Mouse (Mus musculus): ENCODE results near the gene P4ha2. TPM values are rescaled to one million over a fixed set of nuclear protein-coding genes. Genes with fewer than 3 reads are reported as not detected.

P4ha2 gene
- polyA plus RNA-seq, 1 experiment from 2014 or later, result 8.0 TPM

DNA sequence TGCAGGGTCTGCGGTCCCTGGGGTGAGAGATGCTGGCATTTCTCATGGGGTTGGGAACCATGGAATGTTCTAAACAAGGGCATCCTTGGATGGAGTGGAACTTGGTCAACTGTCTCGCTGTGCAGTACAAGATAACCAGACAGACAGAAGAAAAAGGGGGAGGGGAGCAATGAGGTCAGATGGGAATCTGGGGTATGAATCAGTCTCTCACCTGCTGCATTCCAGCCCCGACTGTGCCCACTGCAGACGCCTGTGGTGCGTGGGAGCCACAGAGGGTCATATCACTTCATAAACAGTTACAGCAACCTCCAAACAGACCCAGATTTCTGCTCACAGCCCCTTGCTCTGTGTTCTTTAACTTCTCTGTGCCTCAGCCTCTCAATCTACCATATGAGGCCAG lies 33.5 kb upstream of the P4ha2 start:
- H3K36me3 ChIP-seq (ENCODE audit: control insufficient read depth, insufficient read depth), result no peaks in the 10 kb centered on the region
- H3K9me3 ChIP-seq (replicated peaks; ENCODE audit: control insufficient read depth, low read length), result no peaks in the 10 kb centered on the region
- no peak overlapping the region for H3K9ac ChIP-seq (ENCODE audit: low read depth, low read length)
- H3K4me1 ChIP-seq (ENCODE audit: control insufficient read depth, low read depth, low read length), result peaks cover 2% of the 10 kb centered on the region; the same call in 1 of the 2 replicates
- no peak for ATAC-seq (ENCODE audit: low read depth)
- H3K27me3 ChIP-seq (ENCODE audit: control insufficient read depth, insufficient read depth, low read depth, low read length), result peaks cover 44% of the 10 kb centered on the region
- WGBS (ENCODE audit: insufficient replicate concordance), result 61% methylated on average over 5 of the region's 5 CpGs
- H3K27ac ChIP-seq (ENCODE audit: low read length), result no peak overlapping the region
- H3K4me3 ChIP-seq (ENCODE audit: low read depth, low read length), result no peak overlapping the region
- no peak overlapping the region for H3K4me2 ChIP-seq (ENCODE audit: low read depth, low read length)

DNA sequence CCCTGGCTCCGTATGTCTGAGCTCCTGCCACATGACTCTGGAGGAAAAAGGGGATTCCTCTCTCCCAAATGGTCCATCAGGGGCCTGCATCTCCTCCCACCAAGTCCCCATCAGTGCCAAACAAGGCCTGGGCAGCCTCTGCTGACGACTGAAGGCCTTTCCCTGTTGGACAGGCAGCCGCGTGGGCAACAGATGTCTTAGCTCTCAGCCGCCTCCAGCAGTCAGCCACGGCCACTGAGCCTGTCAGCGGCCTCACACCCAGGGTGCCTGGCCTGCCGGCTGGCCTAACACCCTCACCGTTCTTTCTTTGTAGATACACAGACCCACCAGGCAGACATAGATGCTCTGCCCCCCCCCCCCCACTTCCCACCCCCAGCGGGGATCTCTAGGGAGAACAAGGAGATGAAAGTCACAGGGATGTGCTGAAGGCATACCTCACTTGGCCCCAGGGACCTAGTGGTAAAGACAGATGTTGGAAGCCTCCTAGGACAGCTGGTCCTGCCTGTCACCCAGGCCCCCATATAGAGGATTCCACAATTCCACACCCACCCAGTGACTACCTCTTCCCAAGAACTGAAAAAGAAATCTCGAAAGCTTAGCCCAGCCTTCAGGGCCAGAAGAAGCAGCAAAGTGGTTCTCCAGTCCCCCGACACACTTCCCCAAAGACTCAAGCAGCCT lies 32.4 kb upstream of the P4ha2 start:
- no peaks in the 10 kb centered on the region for H3K36me3 ChIP-seq (ENCODE audit: control insufficient read depth, insufficient read depth)
- no peak overlapping the region for H3K9ac ChIP-seq (ENCODE audit: low read depth, low read length)
- peaks cover 2% of the 10 kb centered on the region; the same call in 1 of the 2 replicates for H3K4me1 ChIP-seq (ENCODE audit: control insufficient read depth, low read depth, low read length)
- peaks cover 44% of the 10 kb centered on the region for H3K27me3 ChIP-seq (ENCODE audit: control insufficient read depth, insufficient read depth, low read depth, low read length)
- H3K4me3 ChIP-seq (ENCODE audit: low read depth, low read length), result no peak overlapping the region
- no peak overlapping the region for H3K27ac ChIP-seq (ENCODE audit: low read length)
- no peak for ATAC-seq (ENCODE audit: low read depth)
- no peak overlapping the region for H3K4me2 ChIP-seq (ENCODE audit: low read depth, low read length)
- H3K9me3 ChIP-seq (replicated peaks; ENCODE audit: control insufficient read depth, low read length), result no peaks in the 10 kb centered on the region
- 43% methylated on average over 12 of the region's 12 CpGs for WGBS (ENCODE audit: insufficient replicate concordance)

DNA sequence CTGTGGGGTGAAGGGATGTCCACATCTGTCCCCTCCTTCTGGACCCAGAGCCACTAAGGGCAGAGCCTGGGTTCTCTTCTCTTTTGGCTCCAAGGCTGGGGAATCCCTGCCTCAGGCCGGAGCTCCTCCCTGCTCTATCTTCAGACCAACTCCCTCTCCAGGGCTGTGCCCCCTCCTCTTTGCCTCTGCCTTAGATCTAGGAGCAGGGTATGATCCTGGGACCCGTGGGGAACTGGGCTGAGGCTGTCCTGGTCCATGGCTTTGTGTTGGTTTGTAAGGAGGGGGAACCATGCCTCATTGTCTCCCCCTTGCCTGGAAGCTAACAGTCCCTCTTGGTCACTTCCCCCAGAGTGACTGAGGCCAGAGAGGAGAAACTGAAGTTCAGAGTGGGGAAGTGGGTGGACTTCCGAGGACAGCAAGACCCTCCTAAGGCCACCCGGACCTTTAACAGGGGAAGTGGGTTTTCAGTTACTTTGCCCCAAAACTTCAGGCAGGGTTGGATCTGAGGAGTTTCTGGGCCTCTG lies 31.8 kb upstream of the P4ha2 start:
- no peaks in the 10 kb centered on the region for H3K9me3 ChIP-seq (replicated peaks; ENCODE audit: control insufficient read depth, low read length)
- H3K4me2 ChIP-seq (ENCODE audit: low read depth, low read length), result no peak overlapping the region
- peaks cover 2% of the 10 kb centered on the region; the same call in 1 of the 2 replicates for H3K4me1 ChIP-seq (ENCODE audit: control insufficient read depth, low read depth, low read length)
- H3K27me3 ChIP-seq (ENCODE audit: control insufficient read depth, insufficient read depth, low read depth, low read length), result peaks cover 44% of the 10 kb centered on the region
- WGBS (ENCODE audit: insufficient replicate concordance), result 17% methylated on average over 4 of the region's 4 CpGs
- no peak overlapping the region for H3K9ac ChIP-seq (ENCODE audit: low read depth, low read length)
- ATAC-seq (ENCODE audit: low read depth), result no peak
- peak overlapping the region; percentile 47 for H3K4me3 ChIP-seq (ENCODE audit: low read depth, low read length)
- H3K27ac ChIP-seq (ENCODE audit: low read length), result no peak overlapping the region
- H3K36me3 ChIP-seq (ENCODE audit: control insufficient read depth, insufficient read depth), result no peaks in the 10 kb centered on the region

DNA sequence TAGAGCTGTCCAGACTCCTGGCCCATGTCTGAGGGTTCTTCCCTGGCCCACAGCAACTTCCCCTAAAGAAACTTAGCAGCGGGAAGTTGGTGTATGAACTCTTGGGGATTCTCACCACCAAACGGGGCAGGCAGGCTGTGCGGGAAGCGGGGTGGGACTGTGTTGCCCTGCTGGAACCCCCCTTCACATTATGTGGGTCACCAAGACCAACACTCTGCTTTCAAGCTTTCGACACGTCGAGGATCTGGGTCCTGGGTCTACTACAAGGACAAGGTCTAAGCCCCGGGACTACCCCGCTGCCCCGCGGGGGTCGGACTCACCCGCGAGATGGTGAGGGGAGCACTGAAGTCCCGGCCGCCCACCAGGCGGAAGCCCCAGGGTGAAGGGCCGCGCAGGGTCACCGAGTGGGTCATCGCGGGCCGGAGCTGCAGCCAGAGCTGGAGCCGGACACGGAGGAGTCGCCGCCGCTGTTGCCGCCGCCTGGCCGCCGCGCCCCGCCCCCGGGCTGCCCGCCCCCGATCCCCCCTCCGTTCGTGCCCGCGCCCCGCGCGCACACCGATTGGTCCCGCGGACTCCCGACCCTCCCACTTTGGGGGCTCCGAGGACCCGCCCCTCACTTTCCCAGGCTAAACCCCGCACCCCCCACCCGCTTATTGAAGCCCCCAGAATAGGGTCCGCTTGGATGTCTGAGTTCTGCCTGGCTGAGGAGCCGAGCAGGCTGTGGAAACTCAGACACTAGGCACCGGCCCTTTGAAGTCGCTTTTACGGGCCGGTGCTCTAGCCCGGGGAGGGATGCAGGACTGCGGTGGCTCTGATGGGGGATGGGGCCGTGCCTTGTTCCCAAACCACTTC lies 31.1 kb upstream of the P4ha2 start, which contains the start of gene Pdlim4:
Gene Pdlim4, minus strand, starts transcription at position 495 of the 852 bp plus-strand sequence.
- no peak for ATAC-seq (ENCODE audit: low read depth)
- Histone ChIP-seq H3K27me3 (ENCODE audit: control insufficient read depth, insufficient read depth, low read depth, low read length) (peaks cover 44% of the 10 kb centered on the region), H3K4me1 (ENCODE audit: control insufficient read depth, low read depth, low read length) (peaks cover 2% of the 10 kb centered on the region; the same call in 1 of the 2 replicates), H3K4me3 (ENCODE audit: low read depth, low read length) (peak within 1 kb of the TSS; percentile 47), H3K9ac (ENCODE audit: low read depth, low read length) (no peak within 1 kb of the TSS), H3K27ac (ENCODE audit: low read length) (no peak within 1 kb of the TSS), H3K36me3 (ENCODE audit: control insufficient read depth, insufficient read depth) (no peaks in the 10 kb centered on the region), H3K4me2 (ENCODE audit: low read depth, low read length) (peak within 1 kb of the TSS; percentile 63), H3K9me3 (replicated peaks; ENCODE audit: control insufficient read depth, low read length) (no peaks in the 10 kb centered on the region)
- WGBS (ENCODE audit: insufficient replicate concordance), result 2% methylated on average over 51 of the region's 61 CpGs

DNA sequence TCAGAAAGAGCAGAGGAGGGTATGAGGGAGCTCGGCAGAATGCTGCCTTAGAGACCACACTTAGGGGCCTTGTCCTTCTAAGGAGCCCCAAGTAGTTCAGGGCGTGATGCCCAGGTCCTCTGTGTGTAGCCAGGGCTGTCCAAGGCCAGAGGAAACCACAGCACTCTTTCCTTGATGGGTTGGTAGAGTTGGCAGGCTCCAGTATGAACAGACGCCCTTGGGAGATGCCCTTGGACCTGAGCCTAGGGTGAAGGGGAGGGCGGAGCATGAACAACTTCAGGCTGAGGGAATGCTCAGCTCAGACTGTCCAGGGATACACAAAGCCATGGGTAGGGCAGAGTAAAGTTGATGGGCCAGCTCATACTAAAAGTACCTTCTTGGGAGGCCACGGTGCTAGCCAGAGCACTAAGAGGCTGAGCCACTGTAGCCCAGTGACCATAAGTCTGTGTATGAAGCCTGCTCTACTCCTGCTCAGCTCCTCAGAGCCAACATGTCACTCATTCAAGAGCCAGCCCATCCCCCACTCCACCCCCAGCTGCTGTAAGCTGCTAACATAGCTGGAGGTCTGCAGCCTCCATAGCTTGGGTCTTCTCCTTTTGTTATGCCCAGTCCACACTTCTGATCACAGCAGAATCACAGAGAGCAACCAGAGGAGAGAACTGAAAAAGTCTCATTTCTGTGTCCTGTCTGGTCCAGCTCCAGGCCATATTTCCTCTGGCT lies 28.0 kb upstream of the P4ha2 start:
- no peak for ATAC-seq (ENCODE audit: low read depth)
- Histone ChIP-seq H3K9me3 (replicated peaks; ENCODE audit: control insufficient read depth, low read length) (no peaks in the 10 kb centered on the region), H3K27ac (ENCODE audit: low read length) (no peak overlapping the region), H3K36me3 (ENCODE audit: control insufficient read depth, insufficient read depth) (no peaks in the 10 kb centered on the region), H3K27me3 (ENCODE audit: control insufficient read depth, insufficient read depth, low read depth, low read length) (peaks cover 39% of the 10 kb centered on the region), H3K4me3 (ENCODE audit: low read depth, low read length) (no peak overlapping the region), H3K4me1 (ENCODE audit: control insufficient read depth, low read depth, low read length) (peaks cover 2% of the 10 kb centered on the region; the same call in 1 of the 2 replicates), H3K9ac (ENCODE audit: low read depth, low read length) (no peak overlapping the region), H3K4me2 (ENCODE audit: low read depth, low read length) (no peak overlapping the region)
- 66% methylated on average over 5 of the region's 5 CpGs for WGBS (ENCODE audit: insufficient replicate concordance)

DNA sequence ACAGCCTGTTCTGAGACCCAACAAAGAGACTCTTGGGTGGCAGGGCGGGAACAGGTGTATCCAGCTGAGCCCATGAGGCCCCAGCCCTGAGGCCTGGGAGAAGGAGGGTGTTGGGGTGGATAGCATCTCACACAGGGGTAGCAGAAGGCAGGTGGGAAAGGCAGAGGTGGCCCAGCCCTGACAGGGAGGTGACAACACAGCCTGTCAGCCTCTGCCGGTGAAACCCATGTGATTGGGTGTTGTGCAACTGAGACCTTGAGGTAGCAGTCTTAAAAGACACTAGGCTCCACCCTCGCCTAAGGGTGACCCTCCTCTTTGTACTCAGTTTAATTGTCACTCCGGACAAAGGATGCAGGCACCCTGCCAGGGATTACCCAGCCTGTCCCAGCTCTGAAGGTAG lies 26.6 kb upstream of the P4ha2 start:
- no peak for ATAC-seq (ENCODE audit: low read depth)
- Histone ChIP-seq H3K27me3 (ENCODE audit: control insufficient read depth, insufficient read depth, low read depth, low read length) (peaks cover 25% of the 10 kb centered on the region), H3K4me1 (ENCODE audit: control insufficient read depth, low read depth, low read length) (peaks cover 2% of the 10 kb centered on the region; the same call in 1 of the 2 replicates), H3K4me3 (ENCODE audit: low read depth, low read length) (no peak overlapping the region), H3K9ac (ENCODE audit: low read depth, low read length) (no peak overlapping the region), H3K27ac (ENCODE audit: low read length) (no peak overlapping the region), H3K9me3 (replicated peaks; ENCODE audit: control insufficient read depth, low read length) (no peaks in the 10 kb centered on the region), H3K4me2 (ENCODE audit: low read depth, low read length) (no peak overlapping the region), H3K36me3 (ENCODE audit: control insufficient read depth, insufficient read depth) (no peaks in the 10 kb centered on the region)
- 30% methylated on average over 4 of the region's 4 CpGs for WGBS (ENCODE audit: insufficient replicate concordance)

DNA sequence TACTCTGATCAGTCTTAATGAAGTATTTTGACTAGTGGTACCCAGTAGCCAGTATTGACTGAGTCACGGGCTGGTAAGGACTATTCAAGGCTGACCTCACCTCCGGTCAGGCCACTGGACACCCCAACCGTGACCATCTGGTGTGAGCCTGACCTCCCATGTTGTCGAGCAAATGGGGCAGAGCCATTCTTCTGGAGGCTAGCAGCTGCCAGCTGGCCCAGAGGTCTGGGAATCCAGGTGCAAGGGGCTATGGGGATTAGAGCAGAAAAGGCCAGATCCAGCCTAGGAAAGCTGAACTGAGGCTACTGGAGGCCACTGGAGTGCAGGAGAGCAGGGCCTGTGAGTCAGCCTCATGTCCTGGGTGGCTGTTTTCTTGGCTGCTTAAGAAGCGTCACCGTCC lies 24.5 kb upstream of the P4ha2 start:
- Histone ChIP-seq H3K36me3 (ENCODE audit: control insufficient read depth, insufficient read depth) (no peaks in the 10 kb centered on the region), H3K4me1 (ENCODE audit: control insufficient read depth, low read depth, low read length) (no peaks in the 10 kb centered on the region), H3K9me3 (replicated peaks; ENCODE audit: control insufficient read depth, low read length) (no peaks in the 10 kb centered on the region), H3K4me2 (ENCODE audit: low read depth, low read length) (no peak overlapping the region), H3K27ac (ENCODE audit: low read length) (no peak overlapping the region), H3K4me3 (ENCODE audit: low read depth, low read length) (no peak overlapping the region), H3K9ac (ENCODE audit: low read depth, low read length) (no peak overlapping the region), H3K27me3 (ENCODE audit: control insufficient read depth, insufficient read depth, low read depth, low read length) (peaks cover 5% of the 10 kb centered on the region)
- 69% methylated on average over 6 of the region's 6 CpGs for WGBS (ENCODE audit: insufficient replicate concordance)
- no peak for ATAC-seq (ENCODE audit: low read depth)

DNA sequence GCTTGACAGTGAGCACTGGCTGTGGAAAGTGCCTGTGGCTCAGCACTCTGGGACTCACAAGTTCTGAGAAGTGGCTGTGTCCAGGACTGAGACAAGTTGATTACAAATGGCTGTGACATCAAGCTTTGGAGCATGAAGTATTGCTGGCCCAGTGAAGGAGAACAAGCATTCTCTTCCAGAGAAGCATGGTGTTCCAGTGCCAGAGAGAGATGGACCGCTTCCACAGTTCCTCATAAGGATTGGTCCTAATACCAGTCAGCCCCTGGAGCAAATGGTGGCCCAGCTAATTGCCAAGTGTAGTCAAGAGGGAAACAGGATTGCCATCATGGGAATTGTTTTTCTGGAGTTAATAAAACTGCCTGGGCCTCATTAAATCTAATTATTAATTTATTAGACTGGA lies 23.8 kb upstream of the P4ha2 start:
- Histone ChIP-seq H3K4me3 (ENCODE audit: low read depth, low read length) (no peak overlapping the region), H3K4me1 (ENCODE audit: control insufficient read depth, low read depth, low read length) (no peaks in the 10 kb centered on the region), H3K36me3 (ENCODE audit: control insufficient read depth, insufficient read depth) (no peaks in the 10 kb centered on the region), H3K27ac (ENCODE audit: low read length) (no peak overlapping the region), H3K4me2 (ENCODE audit: low read depth, low read length) (no peak overlapping the region), H3K9ac (ENCODE audit: low read depth, low read length) (no peak overlapping the region), H3K27me3 (ENCODE audit: control insufficient read depth, insufficient read depth, low read depth, low read length) (no peaks in the 10 kb centered on the region), H3K9me3 (replicated peaks; ENCODE audit: control insufficient read depth, low read length) (no peaks in the 10 kb centered on the region)
- ATAC-seq (ENCODE audit: low read depth), result no peak
- 58% methylated on average over 1 of the region's 1 CpGs for WGBS (ENCODE audit: insufficient replicate concordance)

All from liver, embryonic 16.5 days (tissue).